Mouse (Mus musculus) mouse embryonic stem cell (cell line): ENCODE data around the gene Per1.

ENCODE experiments used
- in situ Hi-C, 2 experiments: fragments of 300-500 bp; cut with MboI; formaldehyde crosslinking; loops; 1 replicate in 1 of 2; 3 replicates in 1 of 2; pipeline ENCODE4 v1.14.3; 2019 to 2020; ENCODE audit warnings: low sequenced_read_pairs in 2 of 2, low pct_unique_long_range_greater_than_20kb in 1 of 2, mixed read lengths in 1 of 2; ENCODE audit not compliant: unreplicated experiment in 1 of 2

Gene Per1

DNA sequence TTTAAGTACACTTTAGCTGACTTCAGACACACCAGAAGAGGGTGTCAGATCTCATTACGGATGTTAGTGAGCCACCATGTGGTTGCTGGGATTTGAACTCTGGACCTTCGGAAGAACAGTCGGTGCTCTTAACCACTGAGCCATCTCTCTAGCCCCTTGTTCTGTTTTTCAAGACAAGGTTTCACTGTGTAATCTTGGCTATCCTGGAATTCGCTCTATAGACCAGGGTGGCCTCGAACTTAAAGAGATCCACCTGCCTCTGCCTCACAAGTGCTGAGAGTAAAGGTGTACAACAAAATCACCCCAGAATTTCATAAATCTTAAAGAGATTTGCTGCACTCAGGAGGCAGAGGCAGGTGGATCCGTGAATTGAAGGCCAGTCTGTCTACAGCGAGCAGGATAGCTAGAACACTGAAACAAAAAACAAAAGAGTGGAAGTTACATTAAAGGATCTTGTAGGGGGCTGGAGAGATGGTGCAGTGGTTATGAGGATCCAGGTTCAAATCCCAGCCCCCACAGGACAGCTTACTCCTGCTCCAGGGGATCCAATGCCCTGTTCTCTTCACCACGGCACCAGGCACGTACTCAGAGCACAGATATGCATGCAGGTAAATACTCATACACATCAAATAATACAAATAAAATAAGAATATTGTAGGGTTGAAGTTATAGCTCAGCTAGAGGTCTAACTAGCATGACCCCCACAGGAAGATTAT, 19.1 kb upstream of the Per1 start:
- in situ Hi-C loops: loop anchor here in 1 of 2 experiments (5.0 kb wide), 1 partner anchor 41 kb away; no protein-coding TSS in a partner anchor

DNA sequence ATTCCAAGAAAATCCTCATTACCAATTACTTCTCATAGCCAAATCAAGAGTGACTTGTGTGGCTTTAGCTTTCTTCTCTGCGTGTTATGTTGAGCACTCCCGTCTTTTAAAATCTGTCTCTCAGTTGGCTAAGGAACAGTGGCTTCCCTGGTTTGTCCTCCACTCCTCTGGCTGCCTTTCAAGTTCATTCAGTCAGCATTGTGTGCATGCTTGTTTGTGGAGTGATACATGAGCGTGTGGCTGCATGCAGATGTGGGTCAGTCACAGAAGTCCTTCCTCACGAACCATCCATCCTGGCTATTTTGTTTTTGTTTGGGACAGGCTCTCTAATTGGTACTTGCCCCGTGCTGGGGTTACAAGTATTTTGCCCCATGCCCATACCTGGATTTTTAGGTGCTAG, 18.4 kb upstream of the Per1 start:
- in situ Hi-C loops: loop anchor here in 1 of 2 experiments (5.0 kb wide), 1 partner anchor 41 kb away; no protein-coding TSS in a partner anchor

DNA sequence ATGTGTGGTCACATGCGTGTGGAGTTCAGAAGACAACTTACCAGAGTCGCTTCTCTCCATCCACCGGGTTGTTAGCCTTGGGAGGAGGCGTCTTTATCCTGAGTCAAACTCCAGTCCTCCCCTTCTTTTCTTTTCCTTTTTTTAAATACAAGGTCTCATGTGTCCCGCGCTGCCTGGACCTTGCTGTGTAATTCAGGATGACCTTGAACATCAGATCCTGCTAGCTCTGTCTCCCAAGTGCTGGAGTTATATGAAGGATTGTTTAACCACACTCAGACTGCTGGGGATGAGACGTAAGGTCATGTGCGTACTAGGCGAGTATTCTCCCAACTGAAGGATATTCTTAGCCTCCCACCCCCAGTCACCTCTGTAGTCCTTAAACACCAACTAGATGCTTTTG, 17.7 kb upstream of the Per1 start:
- in situ Hi-C loops: loop anchor here in 1 of 2 experiments (5.0 kb wide), 1 partner anchor 40 kb away; no protein-coding TSS in a partner anchor

DNA sequence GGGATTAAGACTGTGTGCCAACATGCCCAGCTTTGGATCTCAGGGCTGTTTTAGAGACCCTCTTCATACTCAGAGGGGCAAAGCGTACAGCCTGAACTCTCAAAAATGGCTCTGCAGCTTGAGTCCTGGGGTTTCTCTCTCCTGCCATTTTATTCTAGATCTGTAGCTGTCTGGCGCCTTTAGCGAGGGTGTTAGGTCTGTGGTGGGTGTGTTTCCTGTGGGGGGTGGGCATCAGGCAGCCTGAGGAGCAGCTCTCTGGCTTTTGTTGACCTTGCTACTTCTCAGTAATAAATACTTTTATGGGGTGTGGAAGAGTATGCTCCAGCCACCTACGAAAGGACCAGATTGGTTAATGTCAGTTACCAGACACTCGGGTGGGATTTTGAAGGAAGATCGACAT, 17.0 kb upstream of the Per1 start:
- in situ Hi-C loops: loop anchor here in 1 of 2 experiments (5.0 kb wide), 1 partner anchor 39 kb away; no protein-coding TSS in a partner anchor

DNA sequence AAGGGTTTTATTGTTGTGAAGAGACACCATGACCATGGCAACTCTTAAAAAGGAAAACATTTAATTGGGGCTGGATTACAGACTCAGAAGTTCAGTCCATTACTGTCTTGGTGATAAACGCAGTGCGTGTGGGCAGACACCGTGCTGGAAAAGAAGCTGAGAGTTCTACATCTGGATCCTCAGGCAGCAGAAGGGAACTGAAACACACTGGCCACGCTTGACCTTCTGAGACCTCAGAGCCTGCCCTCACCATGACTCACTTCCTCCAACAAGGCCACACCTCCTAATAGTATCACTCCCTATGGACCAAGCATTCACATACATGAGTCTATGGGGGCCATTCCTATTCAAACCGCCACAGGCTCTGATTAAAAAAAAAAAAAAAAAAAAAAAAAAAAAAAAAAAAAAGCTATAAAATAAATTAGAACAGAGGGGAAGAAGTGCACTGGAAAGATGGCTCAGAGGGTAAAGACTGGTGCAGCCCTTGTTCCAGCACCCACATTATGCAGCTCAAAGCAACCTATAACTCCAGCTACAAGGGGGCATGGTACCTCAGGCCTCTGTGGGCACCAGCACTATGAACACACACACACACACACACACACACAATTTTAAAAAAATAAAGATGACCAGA, 16.1 kb upstream of the Per1 start:
- in situ Hi-C loops: loop anchor here in 1 of 2 experiments (5.0 kb wide), 1 partner anchor 38 kb away; no protein-coding TSS in a partner anchor

DNA sequence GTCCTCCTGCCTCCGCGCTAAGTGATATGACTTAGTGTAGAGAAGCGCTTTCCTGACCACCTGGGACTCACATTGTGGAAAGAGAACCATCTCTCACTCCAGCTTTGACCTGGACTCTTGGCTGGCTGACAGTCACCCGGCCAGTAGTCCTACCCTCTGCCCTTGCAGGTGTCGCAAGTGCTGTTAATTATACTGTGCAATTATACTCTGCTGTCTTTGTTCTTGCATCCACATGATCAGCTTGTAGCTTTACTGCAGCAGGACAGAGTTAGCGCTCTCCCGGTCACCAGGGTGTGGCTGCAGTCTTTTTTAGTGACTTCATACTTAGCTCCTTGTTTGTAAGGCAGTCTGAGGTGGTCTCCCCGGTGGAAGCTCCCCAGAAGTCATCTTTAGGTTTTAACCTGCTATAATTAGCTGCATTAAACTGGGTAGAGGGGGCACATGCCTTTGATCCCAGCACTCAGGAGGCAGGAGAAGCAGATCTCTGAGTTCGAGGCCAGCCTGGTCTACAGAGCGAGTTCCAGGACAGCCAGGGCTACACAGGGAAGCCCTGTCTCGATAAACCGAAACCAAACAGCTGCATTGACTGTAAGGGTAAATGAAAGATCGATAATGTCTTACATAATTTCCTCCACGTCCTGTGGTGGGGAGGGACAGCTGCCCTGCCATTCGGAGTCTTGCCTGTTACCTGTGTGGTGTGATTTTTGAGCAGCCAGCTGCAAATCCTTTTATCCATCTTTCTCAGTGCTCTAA, 14.7 kb upstream of the Per1 start:
- in situ Hi-C loops: no loop called here

DNA sequence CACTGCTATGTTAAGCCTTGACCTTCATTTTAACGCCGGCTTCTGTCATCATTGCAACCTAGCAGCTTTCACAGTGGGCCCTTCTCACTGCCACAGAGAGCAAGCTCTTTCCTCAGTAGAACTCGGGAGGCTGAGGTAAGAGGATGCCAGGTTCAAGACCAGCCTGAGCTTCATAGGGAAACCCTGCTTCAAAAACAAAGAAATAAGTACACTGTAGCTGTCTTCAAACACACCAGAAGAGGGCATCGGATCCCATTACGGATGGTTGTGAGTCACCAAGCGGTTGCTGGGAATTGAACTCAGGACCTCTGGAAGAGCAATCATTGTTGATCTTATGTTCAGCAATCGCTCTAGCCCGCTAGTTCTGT, 14.2 kb upstream of the Per1 start:
- in situ Hi-C loops: no loop called here

DNA sequence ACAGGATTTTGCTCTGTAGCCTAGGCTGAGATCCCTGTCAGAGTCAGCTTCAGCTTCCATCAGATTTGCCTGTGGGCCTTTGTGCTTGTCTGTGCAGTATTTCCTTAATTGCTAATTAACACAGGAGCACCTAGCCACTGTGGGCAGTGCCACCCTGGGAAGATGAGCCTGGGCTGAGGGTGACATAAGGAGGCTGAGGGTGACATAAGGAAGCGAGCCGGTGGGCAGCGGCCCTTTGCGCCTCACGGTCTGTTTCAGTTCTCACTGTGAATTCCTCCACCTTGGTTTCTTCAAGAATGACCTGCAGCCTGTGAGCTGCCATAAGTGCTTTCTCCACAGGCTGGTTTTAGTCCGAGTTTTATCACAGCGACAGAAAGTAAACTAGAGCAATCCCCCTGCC, 13.4 kb upstream of the Per1 start:
- in situ Hi-C loops: no loop called here

DNA sequence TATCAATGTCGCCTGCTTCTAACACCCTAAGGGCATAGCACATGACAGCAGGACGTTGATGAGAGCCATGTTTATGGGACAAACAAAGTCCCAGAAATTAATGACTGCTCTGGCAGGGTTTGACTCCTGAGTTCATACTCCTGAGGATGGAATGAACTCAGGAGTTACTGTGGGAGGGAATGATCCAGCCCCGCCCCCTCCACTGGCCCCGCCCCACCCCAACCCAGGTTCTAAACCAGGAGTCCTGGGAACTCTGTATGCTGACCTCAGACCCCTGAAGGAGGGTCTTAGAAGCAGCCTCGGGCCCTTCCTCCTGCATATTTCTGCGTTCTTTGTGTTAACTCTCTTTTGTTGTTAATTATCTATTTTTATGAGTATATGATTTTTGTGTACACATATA, 9.4 kb upstream of the Per1 start:
- in situ Hi-C loops: no loop called here

DNA sequence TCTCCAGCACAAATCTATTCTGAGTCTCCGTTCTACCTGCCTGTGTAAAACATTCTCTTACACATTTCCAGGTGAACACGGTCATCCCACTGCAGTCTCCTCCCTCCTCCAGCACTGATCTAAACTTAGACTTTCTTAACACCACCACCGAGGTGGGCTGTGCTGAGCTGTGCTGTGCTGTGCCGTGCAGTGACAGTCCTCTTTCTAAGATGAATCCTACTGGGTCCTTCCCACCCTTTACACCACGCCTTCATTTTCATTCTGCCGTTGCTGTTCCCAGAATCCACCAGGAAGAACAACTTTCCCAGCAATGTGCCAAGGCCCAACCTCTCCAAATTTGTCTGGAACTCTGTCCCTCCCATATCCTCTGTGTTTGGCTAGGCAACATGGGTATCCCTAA, 8.6 kb upstream of the Per1 start:
- in situ Hi-C loops: no loop called here

DNA sequence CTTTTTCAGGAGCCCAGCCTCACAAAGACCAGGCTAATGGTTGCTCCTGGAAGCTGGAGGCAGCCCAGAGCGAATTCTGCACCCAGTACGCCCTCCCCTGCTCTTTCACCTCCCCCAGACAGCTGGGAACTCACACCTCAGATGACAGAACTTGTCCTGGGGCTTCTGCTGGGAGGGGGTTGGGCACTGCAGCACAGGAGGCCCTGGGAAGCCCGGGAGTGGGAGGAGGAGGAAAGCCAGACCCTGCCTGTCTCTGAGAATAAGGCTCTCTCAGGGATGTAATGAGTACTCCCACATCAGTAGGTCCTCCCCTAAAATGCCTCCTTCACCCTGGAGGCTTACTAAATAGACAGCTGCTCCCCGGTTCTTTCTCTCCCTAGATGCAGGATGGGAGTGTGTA, 7.9 kb upstream of the Per1 start:
- in situ Hi-C loops: no loop called here

DNA sequence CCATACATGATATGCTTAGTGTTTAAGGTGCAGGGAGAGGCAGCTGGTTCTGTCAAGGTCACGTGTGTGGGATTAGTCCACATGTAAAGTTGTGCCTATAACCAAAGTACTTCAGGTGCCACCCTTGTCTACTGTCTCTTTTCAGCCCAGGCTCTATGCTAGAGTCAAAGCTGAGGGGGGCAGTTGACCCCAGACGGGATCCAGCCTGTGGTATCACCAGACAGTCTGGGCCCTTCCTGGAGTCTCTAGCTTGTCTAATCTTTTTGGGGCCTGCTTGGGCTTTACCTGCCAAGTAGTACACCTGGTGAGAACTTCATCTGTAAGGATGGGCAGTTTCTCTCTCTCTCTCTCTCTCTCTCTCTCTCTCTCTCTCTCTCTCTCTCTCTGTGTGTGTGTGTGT, 7.4 kb upstream of the Per1 start:
- in situ Hi-C loops: no loop called here

DNA sequence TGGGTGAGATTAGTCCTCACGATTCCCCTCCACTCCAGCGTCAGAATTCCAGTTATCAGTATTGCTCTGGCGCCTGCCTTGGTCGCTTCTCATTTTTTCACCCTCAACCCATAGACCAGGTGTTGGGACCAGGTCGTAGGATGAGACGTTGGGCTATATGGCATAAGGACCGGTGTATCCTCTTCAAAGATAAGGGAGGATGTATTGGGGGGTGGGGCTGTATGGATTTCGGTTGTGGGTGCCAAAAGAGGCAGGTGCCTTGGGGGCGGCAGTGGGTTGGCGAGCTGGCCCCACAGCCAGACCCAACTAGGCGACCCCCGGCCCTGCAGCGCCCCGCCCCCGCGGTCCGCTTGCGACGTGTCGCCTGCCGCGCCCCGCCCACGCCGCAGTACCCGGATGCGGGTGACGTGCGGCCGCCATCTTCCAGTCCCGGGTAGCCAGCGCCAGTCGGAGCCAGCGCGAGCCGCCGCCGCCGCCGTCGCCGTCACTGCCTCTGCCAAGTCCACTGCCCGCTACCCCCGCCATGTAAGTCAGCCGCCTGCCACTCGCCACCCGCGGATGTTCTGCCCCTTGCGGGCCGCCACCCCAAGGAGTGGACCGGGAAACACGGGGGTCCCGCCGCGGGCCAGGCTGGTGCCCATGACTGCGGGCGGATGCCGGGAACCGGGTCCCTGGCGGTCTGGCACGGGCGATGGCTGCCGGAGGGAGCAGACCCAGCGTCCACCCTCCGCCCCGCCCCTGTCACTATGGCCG, 6.7 kb upstream of the Per1 start, which contains the start of gene Vamp2:
TSS of gene Vamp2 (plus strand) at position 388 of the 753 bp plus-strand sequence.
- in situ Hi-C loops: no loop called here

DNA sequence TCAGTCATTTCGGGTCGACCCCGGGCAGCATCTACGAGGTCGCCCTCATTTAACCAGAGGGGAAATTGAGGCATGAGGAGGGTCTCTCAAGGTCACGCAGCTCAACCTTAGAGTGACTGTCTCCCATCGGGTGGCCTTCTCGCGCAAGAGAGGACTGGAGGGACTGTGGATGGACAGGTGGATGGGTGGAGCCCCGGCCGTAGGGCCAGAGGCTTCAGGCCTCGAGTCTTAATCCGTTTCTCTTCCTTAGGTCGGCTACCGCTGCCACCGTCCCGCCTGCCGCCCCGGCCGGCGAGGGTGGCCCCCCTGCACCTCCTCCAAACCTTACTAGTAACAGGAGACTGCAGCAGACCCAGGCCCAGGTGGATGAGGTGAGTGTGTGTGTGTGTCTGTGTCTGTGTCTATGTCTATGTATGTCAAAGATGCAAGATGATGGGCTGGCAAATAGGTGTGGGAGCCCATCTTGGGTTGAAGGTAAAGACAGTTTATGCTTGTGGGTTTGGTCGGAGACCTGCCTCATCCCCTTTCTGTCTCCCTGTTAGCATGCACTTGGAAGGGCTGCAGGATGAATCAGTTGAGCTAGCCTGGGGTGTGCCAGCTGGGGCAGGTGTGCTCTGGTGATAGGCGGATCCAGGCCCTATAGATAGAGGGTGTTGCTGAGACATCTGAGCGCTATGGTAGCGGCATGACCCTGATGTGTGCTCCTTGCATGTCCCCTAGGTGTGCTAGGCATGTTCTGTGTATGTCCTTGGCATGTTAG, 6.0 kb upstream of the Per1 start:
- in situ Hi-C loops: no loop called here

DNA sequence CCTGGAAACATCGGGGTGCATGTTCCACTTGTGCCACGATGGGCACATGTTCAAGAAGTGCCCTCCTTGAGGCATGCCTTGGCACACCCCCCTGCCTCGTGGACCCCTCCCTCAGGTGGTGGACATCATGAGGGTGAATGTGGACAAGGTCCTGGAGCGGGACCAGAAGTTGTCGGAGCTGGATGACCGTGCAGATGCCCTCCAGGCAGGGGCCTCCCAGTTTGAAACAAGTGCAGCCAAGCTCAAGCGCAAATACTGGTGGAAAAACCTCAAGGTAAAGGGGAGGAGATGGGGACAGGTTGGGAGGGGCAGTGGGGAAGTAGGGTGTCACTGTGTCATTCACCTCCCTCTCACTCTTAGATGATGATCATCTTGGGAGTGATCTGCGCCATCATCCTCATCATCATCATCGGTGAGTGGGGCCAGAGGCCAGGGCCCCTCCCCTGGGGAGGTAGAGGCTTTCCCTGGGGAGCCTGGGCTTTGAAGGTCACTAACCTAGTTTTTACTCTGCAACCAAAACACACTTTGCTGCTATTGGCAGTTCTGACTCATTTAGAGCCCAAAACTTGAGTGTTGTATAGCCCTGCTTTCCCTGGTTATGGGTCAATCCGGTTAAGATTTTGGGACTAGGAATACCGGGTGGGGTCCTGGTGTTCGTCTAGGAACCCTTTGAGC, 5.3 kb upstream of the Per1 start:
- in situ Hi-C loops: no loop called here

DNA sequence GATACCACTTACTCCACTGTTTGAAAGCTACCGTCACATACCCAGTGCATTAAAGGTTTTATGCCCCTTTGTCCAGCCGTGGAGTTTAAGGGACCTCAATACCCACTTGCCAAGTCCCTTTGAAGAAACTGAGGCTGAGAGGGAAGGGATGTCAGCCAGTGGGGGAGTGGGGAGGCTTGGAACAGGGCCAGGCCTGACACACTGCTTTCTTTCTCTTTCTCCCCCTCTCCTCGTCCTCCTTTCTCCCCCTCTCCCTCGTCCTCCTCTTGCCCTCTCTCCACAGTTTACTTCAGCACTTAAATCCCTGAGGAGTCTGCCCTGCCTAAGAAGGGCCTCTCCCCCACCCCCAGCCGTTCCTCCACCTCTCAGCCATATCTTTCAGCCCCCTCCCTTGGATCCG, 4.7 kb upstream of the Per1 start:
- in situ Hi-C loops: no loop called here

DNA sequence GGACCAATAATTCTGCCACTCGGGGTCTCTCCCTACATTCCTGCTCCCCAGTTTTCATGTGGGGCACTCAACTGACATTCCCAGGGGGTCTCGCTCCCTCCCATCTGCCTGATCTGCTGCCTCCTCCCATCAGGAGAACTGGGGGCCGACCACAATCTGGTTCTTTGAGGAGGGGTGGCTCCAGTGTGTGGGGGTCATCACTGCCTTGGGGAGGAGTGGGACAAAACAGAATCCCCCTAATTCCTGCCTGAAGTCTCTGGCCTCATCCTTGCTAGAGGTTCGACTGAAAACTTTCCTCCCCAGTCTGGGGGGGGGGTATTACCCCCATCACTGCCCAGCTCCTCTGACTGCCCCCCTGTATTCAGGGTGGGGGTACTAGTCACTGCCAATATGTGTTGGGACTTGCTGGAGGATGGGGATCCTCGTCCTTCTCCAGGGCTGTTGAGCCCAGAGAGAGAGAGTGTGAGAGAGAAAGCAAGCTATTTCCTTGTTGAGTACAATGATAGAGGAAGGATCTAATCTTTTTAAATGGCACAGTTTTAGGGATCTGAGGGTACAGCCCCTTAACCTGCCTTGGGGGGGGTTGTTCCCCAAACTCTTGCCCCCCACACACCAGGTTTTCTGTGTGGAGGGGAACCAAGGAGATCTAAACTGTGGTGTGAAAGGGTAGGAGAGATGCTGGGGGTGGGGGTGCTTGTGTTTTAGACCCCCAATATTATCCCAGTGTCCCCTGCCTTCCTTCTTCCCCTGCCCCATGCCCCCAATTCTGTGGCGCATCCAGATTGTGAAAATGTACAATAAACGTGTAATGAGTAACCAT, 3.2 kb upstream of the Per1 start:
- in situ Hi-C loops: no loop called here
